Mouse (Mus musculus) thymus, adult 2 months (tissue): Measurements from ENCODE around the gene Taf12.

Source experiments
- CTCF ChIP-seq: fragments of 200-500 bp; IDR thresholded peaks from 2 replicates; pipeline ENCODE4 v1.5.1; 2012; ENCODE audit warnings: mild to moderate bottlenecking, control low read depth, low read length, moderate library complexity, borderline replicate concordance; ENCODE audit not compliant: control insufficient read depth, poor library complexity, insufficient read depth; ENCODE audit errors: extremely low read depth
- POLR2A ChIP-seq: fragments of 200-500 bp; IDR thresholded peaks from 2 replicates; pipeline ENCODE4 v1.6.1; 2012; ENCODE audit warnings: mild to moderate bottlenecking, low read length, control low read depth, moderate library complexity; ENCODE audit not compliant: control insufficient read depth, poor library complexity, insufficient read depth; ENCODE audit errors: extremely low read depth

DNA sequence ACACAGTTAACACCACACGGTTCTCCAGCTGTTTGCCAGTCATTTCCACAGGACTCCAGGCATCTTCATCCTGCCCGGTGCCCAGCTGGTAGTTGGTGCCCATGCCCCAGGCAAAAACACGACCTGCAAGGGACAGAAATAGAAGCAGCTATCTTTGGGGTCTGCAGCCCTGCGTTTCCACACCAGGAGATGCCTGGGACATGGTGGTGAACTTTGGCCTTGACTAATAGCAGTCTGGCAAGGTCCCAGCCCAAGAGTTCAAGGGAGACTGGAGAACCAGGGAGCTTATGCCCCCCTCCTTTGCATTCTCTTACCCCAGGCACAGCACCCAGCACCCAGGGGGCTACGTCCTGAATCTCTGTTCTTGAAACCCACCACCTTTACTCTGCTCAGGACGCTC, 58.7 kb downstream of the Taf12 start:
- TF ChIP-seq POLR2A (no peak), CTCF (no peak)
